Mouse (Mus musculus) liver, embryonic 11.5 days (tissue): ENCODE measurements around the gene Olfr266. TPM values are rescaled to one million over a fixed set of nuclear protein-coding genes. Genes with fewer than 3 reads are reported as not detected.
A peak's percentile ranks its signal among the peaks of the same experiment; 100 is the strongest.

Experiments
- ATAC-seq: fragments of 200-750 bp; cut with Nextera tagmentation; replicated peaks from 2 replicates; pipeline ENCODE4 v1.8.0; 2017; ENCODE audit warnings: moderate number of reproducible peaks, mild to moderate bottlenecking, moderate TSS enrichment, moderate library complexity; ENCODE audit not compliant: low FRiP score
- DNase-seq: peaks from one replicate; pipeline ENCODE4 v3.0.0-alpha.2; 2017; ENCODE audit warnings: low spot score
- H3K27ac ChIP-seq: fragments of 300-500 bp; sonication (generic); 2 replicates; pipeline ENCODE4 v1.5.1; 2014; ENCODE audit warnings: mild to moderate bottlenecking, low read depth, low read length, control low read depth
- H3K27me3 ChIP-seq: fragments of 300-500 bp; sonication (generic); replicated peaks from 2 replicates; pipeline ENCODE4 v1.6.1; 2014; ENCODE audit warnings: low read length, mixed read lengths; ENCODE audit not compliant: control insufficient read depth, insufficient read depth
- H3K36me3 ChIP-seq: fragments of 300-500 bp; sonication (generic); 2 replicates; pipeline ENCODE4 v1.6.1; 2014; ENCODE audit warnings: mild to moderate bottlenecking, low read length, moderate library complexity, mixed read lengths; ENCODE audit not compliant: control insufficient read depth, insufficient read depth
- H3K4me1 ChIP-seq: fragments of 300-500 bp; sonication (generic); replicated peaks from 2 replicates; pipeline ENCODE4 v1.6.1; 2014; ENCODE audit warnings: low read length, mixed read lengths; ENCODE audit not compliant: control insufficient read depth, insufficient read depth
- H3K4me2 ChIP-seq: fragments of 300-500 bp; sonication (generic); 2 replicates; pipeline ENCODE4 v1.6.1; 2014; ENCODE audit warnings: mild to moderate bottlenecking, control low read depth, moderate library complexity
- H3K4me3 ChIP-seq: fragments of 300-500 bp; sonication (generic); 2 replicates; pipeline ENCODE4 v1.5.1; 2014; ENCODE audit warnings: low read depth, low read length, control low read depth
- H3K9ac ChIP-seq: fragments of 300-500 bp; sonication (generic); 2 replicates; pipeline ENCODE4 v1.6.1; 2014; ENCODE audit warnings: low read depth, low read length, control low read depth
- H3K9me3 ChIP-seq: fragments of 300-500 bp; sonication (generic); 2 replicates; pipeline ENCODE4 v1.6.1; 2016; ENCODE audit warnings: low read length, inconsistent platforms, mixed read lengths; ENCODE audit not compliant: control insufficient read depth
- WGBS: fragments of 180-500 bp; shearing (Covaris S2); extraction: QIAGEN DNeasy Blood & Tissue Kit; methylation state at CpG from one replicate; pipeline ENCODE4 v1.1.7; 2014; 5-methylcytosine and 5-hydroxymethylcytosine counted together
- polyA plus RNA-seq: library from polyadenylated mRNA; unstranded; fragments of >200 nt; fragmentation: Nextera tagmentation; extraction: Ambion mirVana; gene quantifications from 2 replicates; pipeline ENCODE4 v1.2.1, GENCODE M21; 2014

Gene Olfr266
- not detected in 2 replicates for polyA plus RNA-seq

- no peak within 1 kb of the TSS for H3K4me3 ChIP-seq
- H3K4me2 ChIP-seq: no peak within 1 kb of the TSS
- no peak within 1 kb of the TSS for H3K27ac ChIP-seq
- no peak for DNase-seq
- H3K9me3 ChIP-seq: no peaks in the 10 kb centered on the region
- no peak for ATAC-seq
- H3K9ac ChIP-seq: no peak within 1 kb of the TSS
- H3K27me3 ChIP-seq: no peaks in the 10 kb centered on the region
- 82% methylated on average over 1 of the region's 1 CpGs for WGBS
- H3K4me1 ChIP-seq: no peaks in the 10 kb centered on the region
- no peaks in the 10 kb centered on the region for H3K36me3 ChIP-seq
These were observed at the start of gene Olfr266 for GRCm38 (mm10) chr3:106826187-106826586. Gene Olfr266 (minus strand): TSS chr3:106826287.

GRCm38 (mm10) chr3:106875626-106876025 is 49.5 kb upstream of the Olfr266 start:
- no peak for ATAC-seq
- no peaks in the 10 kb centered on the region for H3K36me3 ChIP-seq
- no peak overlapping the region for H3K27ac ChIP-seq
- 83% methylated on average over 1 of the region's 1 CpGs for WGBS
- no peak overlapping the region for H3K4me2 ChIP-seq
- no peak for DNase-seq
- no peak overlapping the region for H3K4me3 ChIP-seq
- no peak overlapping the region for H3K9ac ChIP-seq
- no peaks in the 10 kb centered on the region for H3K27me3 ChIP-seq
- H3K4me1 ChIP-seq: no peaks in the 10 kb centered on the region
- H3K9me3 ChIP-seq: no peaks in the 10 kb centered on the region

GRCm38 (mm10) chr3:106872893-106873292 is 46.8 kb upstream of the Olfr266 start:
- Histone ChIP-seq H3K9me3 (0 out of 2 replicates have a peak, but pooled peaks cover 2% of the 10 kb centered on the region), H3K36me3 (no peaks in the 10 kb centered on the region), H3K4me2 (no peak overlapping the region), H3K4me1 (no peaks in the 10 kb centered on the region), H3K27me3 (no peaks in the 10 kb centered on the region), H3K4me3 (no peak overlapping the region), H3K9ac (no peak overlapping the region), H3K27ac (no peak overlapping the region)
- ATAC-seq (no peak), DNase-seq (no peak)

- Histone ChIP-seq H3K36me3 (no peaks in the 10 kb centered on the region), H3K9ac (no peak overlapping the region), H3K27me3 (no peaks in the 10 kb centered on the region), H3K4me3 (no peak overlapping the region), H3K9me3 (peaks cover 4% of the 10 kb centered on the region; the same call in 1 of the 2 replicates), H3K27ac (no peak overlapping the region), H3K4me2 (no peak overlapping the region), H3K4me1 (no peaks in the 10 kb centered on the region)
- DNase-seq (no peak), ATAC-seq (no peak)
- WGBS: 60% methylated on average over 1 of the region's 1 CpGs
These were observed 6.0 kb upstream of the Olfr266 start for GRCm38 (mm10) chr3:106832107-106832506.

GRCm38 (mm10) chr3:106817676-106818075 is 8.4 kb downstream of the Olfr266 start:
- H3K4me2 ChIP-seq: no peak overlapping the region
- H3K9ac ChIP-seq: no peak overlapping the region
- ATAC-seq (no peak), DNase-seq (no peak)
- no peaks in the 10 kb centered on the region for H3K27me3 ChIP-seq
- no peak overlapping the region for H3K4me3 ChIP-seq
- H3K9me3 ChIP-seq: no peaks in the 10 kb centered on the region
- H3K27ac ChIP-seq: no peak overlapping the region
- H3K4me1 ChIP-seq: no peaks in the 10 kb centered on the region
- H3K36me3 ChIP-seq: no peaks in the 10 kb centered on the region
- WGBS: 63% methylated on average over 2 of the region's 2 CpGs

- H3K4me2 ChIP-seq: no peak overlapping the region
- no peak overlapping the region for H3K27ac ChIP-seq
- DNase-seq: no peak
- H3K4me1 ChIP-seq: no peaks in the 10 kb centered on the region
- no peaks in the 10 kb centered on the region for H3K36me3 ChIP-seq
- no peak overlapping the region for H3K9ac ChIP-seq
- no peaks in the 10 kb centered on the region for H3K27me3 ChIP-seq
- no peaks in the 10 kb centered on the region for H3K9me3 ChIP-seq
- H3K4me3 ChIP-seq: no peak overlapping the region
- ATAC-seq: no peak
- WGBS: 57% methylated on average over 2 of the region's 2 CpGs
These were observed 17.0 kb downstream of the Olfr266 start for GRCm38 (mm10) chr3:106808972-106809695.

GRCm38 (mm10) chr3:106798079-106798478 is 28.0 kb downstream of the Olfr266 start:
- no peak overlapping the region for H3K4me2 ChIP-seq
- ATAC-seq (no peak), DNase-seq (no peak)
- H3K9me3 ChIP-seq: no peaks in the 10 kb centered on the region; the same call in 1 of the 2 replicates
- H3K27ac ChIP-seq: no peak overlapping the region
- H3K4me3 ChIP-seq: no peak overlapping the region
- H3K4me1 ChIP-seq: no peaks in the 10 kb centered on the region
- no peaks in the 10 kb centered on the region for H3K27me3 ChIP-seq
- H3K9ac ChIP-seq: no peak overlapping the region
- H3K36me3 ChIP-seq: no peaks in the 10 kb centered on the region

- no peak within 1 kb of the TSS for H3K4me2 ChIP-seq
- no peak within 1 kb of the TSS for H3K9ac ChIP-seq
- WGBS: 28% methylated on average over 2 of the region's 2 CpGs
- no peaks in the 10 kb centered on the region for H3K36me3 ChIP-seq
- no peaks in the 10 kb centered on the region for H3K9me3 ChIP-seq
- H3K4me3 ChIP-seq: no peak within 1 kb of the TSS
- no peak within 1 kb of the TSS for H3K27ac ChIP-seq
- DNase-seq (no peak), ATAC-seq (0 out of 2 replicates have a peak, but pooled peaks have one; percentile 41)
- no peaks in the 10 kb centered on the region for H3K4me1 ChIP-seq
- H3K27me3 ChIP-seq: no peaks in the 10 kb centered on the region
These were observed 36.2 kb downstream of the Olfr266 start, which contains the start of gene Cd53 for GRCm38 (mm10) chr3:106789930-106790329. Gene Cd53 (minus strand): TSS chr3:106790149.

GRCm38 (mm10) chr3:106788440-106788887 is 37.6 kb downstream of the Olfr266 start:
- no peak overlapping the region for H3K9ac ChIP-seq
- no peak overlapping the region for H3K4me3 ChIP-seq
- no peak overlapping the region for H3K27ac ChIP-seq
- H3K27me3 ChIP-seq: no peaks in the 10 kb centered on the region
- H3K4me2 ChIP-seq: no peak overlapping the region
- ATAC-seq: peak; percentile 39; the same call in 1 of the 2 replicates
- no peaks in the 10 kb centered on the region for H3K4me1 ChIP-seq
- no peaks in the 10 kb centered on the region for H3K9me3 ChIP-seq
- 35% methylated on average over 2 of the region's 2 CpGs for WGBS
- no peak for DNase-seq
- H3K36me3 ChIP-seq: no peaks in the 10 kb centered on the region
